Mouse (Mus musculus) heart, adult 8-10 months (tissue): ENCODE measurements at regions not wholly inside any gene's neighbourhood (a gene's known extent, or its start where the extent isn't known, plus 50 kb on each side); places are given as distances from the start of the nearest gene placed in this dataset.

Source experiments
- DNase-seq: peaks from one replicate; pipeline ENCODE4 v3.0.0; 2022; ENCODE audit warnings: low spot score

DNA sequence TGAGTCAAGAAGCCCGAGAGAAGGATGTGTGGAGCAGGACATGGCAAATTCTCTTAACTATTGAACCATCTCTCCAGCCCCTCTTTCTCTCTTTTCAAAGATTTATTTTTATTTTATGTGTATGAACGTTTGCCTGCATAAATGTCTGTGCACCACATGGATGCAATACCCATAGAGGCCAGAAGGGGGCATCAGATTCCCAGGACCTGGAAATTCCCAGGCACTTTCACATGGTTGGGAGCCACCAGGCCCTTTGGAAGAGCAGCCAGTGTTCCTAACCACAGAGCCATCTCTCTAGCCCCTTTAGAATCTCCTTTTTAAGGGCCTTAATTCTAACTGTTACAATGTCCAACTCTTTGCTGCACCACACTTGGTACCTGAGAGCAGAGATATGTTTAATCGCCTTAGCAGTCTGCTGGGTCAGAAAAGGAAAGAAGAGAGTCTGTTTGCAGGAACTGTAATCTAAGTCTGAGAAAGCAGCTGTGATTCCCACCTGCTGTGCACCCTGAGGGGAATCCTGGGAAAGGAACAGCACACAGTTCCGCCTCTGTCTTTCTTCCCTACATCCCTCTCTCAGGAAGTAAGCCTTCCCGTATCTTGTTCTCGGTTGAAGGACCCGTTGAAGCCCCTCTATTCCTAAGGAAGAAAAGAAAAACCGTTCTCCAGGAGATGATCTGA lies 186.8 kb downstream of the Katnal1 start:
- DNase-seq: no peak

- DNase-seq: peak; percentile 28
These were observed 187.7 kb downstream of the Katnal1 start for GRCm38 (mm10) chr5:148741267-148742004.

- DNase-seq: peak; percentile 74
These were observed 188.0 kb upstream of the Ubl3 start for GRCm38 (mm10) chr5:148740366-148741266.

- DNase-seq: no peak
These were observed 187.1 kb upstream of the Ubl3 start for GRCm38 (mm10) chr5:148739672-148740071.

GRCm38 (mm10) chr5:148739141-148739540 lies 186.6 kb upstream of the Ubl3 start:
- DNase-seq: no peak

DNA sequence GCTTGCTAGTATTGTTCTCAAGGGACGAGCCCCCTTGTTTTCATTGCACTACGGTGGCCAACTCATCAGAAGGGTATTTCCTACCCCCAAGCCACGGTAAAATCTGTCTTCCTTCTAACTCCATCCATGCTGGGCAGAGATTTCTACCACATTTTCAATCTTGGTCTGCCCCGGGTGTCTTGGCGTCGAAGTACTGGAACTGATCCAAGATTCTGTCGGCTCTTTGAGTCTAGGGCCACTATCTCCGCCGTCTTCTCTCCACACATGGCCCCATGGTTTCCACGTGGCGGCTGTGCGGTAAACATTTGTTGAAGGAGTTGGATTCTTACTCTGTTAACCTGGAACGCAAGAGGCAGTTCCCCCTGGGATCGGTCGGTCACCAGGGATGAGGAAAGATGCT lies 177.0 kb upstream of the Ubl3 start:
- DNase-seq: no peak

DNA sequence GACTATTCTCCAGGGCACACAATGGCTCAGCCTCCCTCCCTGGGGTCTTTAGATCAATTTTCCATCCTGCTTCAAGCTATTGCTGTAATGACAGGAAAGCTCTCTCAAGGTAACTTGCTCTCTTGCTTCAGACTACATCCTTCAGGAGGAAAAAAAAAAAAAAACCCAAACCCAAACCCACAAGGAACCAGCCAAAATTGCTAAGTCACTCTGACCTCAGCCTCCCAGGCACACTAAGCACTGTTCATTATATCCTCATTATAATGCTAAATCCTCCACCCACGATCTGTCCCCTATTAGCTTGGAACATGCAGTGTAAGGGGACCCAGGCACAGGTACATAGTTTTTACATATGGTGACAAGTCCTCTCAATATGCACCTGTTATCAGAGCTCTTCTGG lies 175.9 kb upstream of the Ubl3 start:
- DNase-seq: no peak

- no peak for DNase-seq
These were observed 173.9 kb upstream of the Ubl3 start for GRCm38 (mm10) chr5:148726442-148726841.

- no peak for DNase-seq
These were observed 171.9 kb upstream of the Ubl3 start for GRCm38 (mm10) chr5:148724470-148724869.

DNA sequence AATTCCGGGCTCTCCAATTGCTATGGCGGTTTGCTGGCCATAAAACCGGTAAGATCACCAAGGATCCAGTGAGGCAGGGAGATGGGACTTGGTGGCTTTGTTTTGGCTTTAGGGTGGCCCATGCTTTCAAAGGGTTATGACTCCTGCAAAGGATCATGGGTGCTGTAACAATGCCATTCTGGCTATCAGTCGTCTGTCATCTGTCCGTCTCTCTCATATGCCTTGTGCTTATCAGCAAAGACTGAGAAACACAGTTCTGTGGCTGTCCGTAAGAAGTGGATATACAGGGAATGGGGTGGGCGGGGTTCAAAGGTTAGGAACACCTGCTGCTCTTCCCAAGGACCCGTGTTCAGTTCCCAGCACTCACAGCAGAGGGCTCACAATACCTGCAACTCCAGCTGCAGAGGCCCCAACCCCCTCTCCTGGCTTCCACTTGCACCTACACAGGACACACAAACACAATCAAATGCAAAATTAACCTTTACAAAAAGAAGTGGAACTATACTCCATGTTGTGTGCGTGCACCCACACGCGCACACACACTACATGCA lies 171.2 kb upstream of the Ubl3 start:
- no peak for DNase-seq

DNA sequence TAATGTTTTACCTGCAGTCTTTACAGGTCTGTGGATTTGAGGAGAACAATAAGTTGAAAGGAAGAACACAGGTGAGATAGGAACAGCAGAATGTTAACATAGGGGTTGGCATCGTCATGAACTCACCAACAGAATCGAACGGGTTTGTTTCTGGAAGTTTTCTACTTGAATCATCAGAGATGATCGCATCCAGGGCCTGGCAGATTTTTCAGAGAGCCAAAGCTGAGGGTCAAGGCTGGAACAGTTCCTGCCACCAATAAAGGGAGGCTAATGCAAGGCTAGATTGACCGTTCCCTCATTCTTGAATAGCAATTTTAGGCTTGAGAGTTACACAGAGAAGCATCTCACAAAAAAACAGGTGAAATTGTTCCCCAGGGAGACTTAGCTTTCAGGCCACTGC lies 168.0 kb upstream of the Ubl3 start:
- DNase-seq: no peak

- DNase-seq: no peak
These were observed 164.0 kb upstream of the Ubl3 start for GRCm38 (mm10) chr5:148716633-148717032.

DNA sequence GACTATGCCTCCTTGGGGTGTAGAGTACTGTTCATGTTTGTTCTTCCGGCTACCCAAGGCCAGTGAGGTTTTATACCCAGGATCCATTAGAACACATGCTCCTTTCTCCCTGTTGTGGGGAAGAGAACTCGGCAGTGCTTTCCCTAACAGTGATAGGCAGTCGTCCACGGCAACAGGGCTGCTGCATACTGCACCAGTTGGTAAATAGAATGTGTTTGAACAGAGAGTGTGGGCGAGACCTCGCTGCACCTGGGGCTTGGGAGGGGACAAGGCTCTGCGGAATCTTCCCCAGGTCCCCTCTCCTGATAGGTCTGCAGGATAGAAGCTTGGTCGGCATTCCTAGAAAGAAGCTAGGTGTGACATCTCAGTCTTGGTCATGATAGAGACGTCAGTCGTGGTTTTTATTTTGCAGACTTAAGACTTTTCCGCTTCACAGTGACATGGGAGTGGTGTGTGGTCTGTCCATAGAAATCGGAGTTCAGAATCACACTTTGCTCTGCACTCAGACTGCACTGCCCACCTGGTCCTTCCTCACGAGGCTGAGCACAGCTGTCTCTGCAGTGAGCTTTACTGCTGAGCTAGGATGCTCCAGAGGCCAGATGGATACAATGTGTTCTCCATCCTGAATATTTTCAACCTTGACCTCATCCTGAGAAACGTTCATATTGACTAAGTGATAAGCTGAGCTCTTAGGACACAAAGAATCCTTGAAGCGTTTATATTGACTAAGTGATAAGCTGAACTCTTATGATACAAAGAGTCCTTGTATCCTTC lies 162.8 kb upstream of the Ubl3 start:
- DNase-seq: no peak

DNA sequence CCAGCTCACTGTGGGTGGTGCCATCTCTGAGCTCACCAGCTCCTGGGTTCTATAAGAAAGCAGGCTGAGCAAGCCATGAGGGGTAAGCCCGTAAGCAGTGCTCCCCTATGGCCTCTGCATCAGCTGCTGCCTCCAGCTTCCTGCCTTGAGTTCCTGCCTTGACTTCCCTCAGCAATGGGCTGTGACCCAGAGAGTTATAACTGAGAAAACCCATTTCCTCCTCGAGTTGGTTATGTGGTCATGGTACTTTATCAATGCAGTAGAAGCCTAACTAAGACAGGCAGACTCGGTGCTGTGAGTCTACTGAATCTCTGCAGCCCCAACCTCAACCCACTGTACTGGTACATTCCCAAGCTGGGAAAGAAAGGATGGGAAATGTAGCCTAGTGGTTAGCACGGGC lies 162.2 kb upstream of the Ubl3 start:
- DNase-seq: no peak

GRCm38 (mm10) chr5:148713796-148714195 lies 161.2 kb upstream of the Ubl3 start:
- DNase-seq: no peak

- DNase-seq: no peak
These were observed 160.4 kb upstream of the Ubl3 start for GRCm38 (mm10) chr5:148713039-148713438.

DNA sequence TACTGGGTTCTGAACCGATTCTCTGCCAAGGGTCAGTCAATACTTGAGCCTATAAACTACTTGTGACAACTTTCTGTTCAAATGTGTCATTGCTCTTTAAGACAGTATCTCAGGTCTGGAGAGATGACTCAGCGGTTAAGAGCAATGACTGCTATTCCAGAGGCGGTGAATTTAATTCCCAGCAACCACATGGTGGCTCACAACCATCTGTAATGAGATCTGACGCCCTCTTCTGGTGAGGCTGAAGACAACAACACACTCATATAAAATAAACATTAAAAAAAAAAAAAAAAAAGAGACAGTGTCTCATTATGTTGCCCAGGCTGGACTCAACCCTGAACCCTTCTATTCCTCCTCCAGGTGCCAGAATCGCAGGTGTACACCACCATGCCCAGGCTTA lies 159.0 kb upstream of the Ubl3 start:
- DNase-seq: no peak

DNA sequence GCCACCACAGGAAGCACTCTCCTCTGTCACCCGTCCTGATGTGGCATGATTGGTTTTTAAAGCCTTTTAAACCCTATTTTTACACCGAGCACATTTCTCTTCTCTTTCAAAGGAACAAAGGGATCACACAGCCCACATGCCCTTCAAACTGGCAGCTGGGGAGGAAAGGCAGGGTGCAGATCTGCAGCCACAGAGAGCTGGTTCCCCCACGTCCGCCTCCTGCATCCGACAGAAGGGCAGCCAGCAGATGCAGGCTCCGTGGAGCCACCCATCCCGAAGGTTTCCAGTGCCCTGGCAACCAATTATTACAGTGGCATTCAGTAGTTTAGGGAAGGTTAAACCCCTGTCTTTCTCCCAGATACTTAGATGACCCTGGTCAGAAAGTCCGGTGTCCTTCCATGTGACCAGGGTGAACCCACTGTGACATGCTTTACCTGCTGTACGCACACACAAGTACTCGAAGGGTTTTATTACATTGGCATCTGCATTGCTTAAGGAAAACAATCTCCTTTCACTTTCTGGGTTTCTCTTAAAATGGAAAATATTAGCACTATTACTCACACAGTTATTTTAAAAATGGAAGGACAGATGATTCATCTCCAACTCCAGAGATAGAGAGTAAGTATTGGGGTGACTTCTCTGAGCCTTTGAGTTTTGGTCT lies 156.7 kb upstream of the Ubl3 start:
- no peak for DNase-seq

GRCm38 (mm10) chr5:148708014-148708741 lies 155.6 kb upstream of the Ubl3 start:
- DNase-seq: peak; percentile 35

DNA sequence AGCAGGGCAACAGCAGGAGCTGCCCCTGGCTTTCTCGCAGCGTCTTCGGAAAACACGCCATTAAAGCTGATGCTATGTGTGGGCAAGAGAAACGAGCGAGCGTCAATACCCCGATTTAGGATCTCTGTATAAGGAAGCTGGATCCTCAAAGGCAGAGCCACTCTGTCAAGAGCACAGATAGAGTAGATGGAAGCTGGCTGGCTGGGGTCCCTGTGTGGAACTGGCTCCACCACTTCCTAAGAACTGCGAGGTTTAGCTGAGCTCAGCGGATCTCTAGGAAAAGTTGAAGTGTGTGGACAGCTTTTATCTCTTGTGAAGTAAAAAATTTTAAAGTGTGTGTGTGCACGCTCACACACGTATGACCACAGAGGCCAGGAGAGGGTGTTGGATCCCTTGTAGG lies 154.7 kb upstream of the Ubl3 start:
- DNase-seq: no peak
